Mouse (Mus musculus) myocyte (in vitro differentiated cells): ENCODE results near the gene Bri3. TPM values are rescaled to one million over a fixed set of nuclear protein-coding genes. Genes with fewer than 3 reads are reported as not detected.

ENCODE experiments used
- H3K27me3 ChIP-seq: one replicate; pipeline ENCODE4 v1.6.1; 2011; ENCODE audit not compliant: control insufficient read depth, insufficient read depth, insufficient read length
- H3K36me3 ChIP-seq: one replicate; pipeline ENCODE4 v1.6.1; 2011; ENCODE audit not compliant: control insufficient read depth, insufficient read depth
- H3K4me2 ChIP-seq: one replicate; pipeline ENCODE4 v1.6.1; 2011; ENCODE audit warnings: low read depth, control low read depth
- H3K4me3 ChIP-seq: one replicate; pipeline ENCODE4 v1.5.1; 2011; ENCODE audit warnings: mild to moderate bottlenecking, control low read depth, moderate library complexity
- H3K79me2 ChIP-seq: one replicate; pipeline ENCODE4 v1.6.1; 2011; ENCODE audit not compliant: control insufficient read depth, insufficient read depth
- H3ac ChIP-seq: one replicate; pipeline ENCODE4 v1.6.1; 2011; ENCODE audit not compliant: control insufficient read depth, insufficient read length
- CEBPB ChIP-seq: IDR thresholded peaks from 2 replicates; pipeline ENCODE4 v1.6.1; 2011; ENCODE audit warnings: mild to moderate bottlenecking, moderate library complexity; ENCODE audit not compliant: poor library complexity, insufficient read depth, severe bottlenecking
- E2F4 ChIP-seq: IDR thresholded peaks from one replicate; pipeline ENCODE4 v1.6.1; 2011; ENCODE audit warnings: mild to moderate bottlenecking, control low read depth, moderate library complexity; ENCODE audit not compliant: insufficient read depth
- MAX ChIP-seq: IDR thresholded peaks from one replicate; pipeline ENCODE4 v1.6.1; 2011; ENCODE audit warnings: low read depth, mild to moderate bottlenecking, control low read depth
- MYOD1 ChIP-seq, 3 experiments: IDR thresholded peaks; one replicate each; pipeline ENCODE4 v1.6.1; 2011; ENCODE audit warnings: control low read depth in 2 of 3, low read depth in 2 of 3, mild to moderate bottlenecking in 2 of 3, moderate library complexity in 1 of 3; ENCODE audit not compliant: insufficient read length in 2 of 3, control insufficient read depth in 1 of 3
- MYOG ChIP-seq, 3 experiments: IDR thresholded peaks; one replicate each; pipeline ENCODE4 v1.6.1; 2011; ENCODE audit warnings: control low read depth in 2 of 3, low read depth in 2 of 3, mild to moderate bottlenecking in 2 of 3; ENCODE audit not compliant: insufficient read length in 2 of 3, control insufficient read depth in 1 of 3, insufficient read depth in 1 of 3
- POLR2A ChIP-seq: IDR thresholded peaks from one replicate; pipeline ENCODE4 v1.6.1; 2011; ENCODE audit warnings: low read depth, mild to moderate bottlenecking, control low read depth, moderate library complexity; ENCODE audit not compliant: insufficient read length
- POLR2AphosphoS2 ChIP-seq: IDR thresholded peaks from one replicate; pipeline ENCODE4 v1.6.1; 2011; ENCODE audit warnings: low read depth, control low read depth; ENCODE audit not compliant: insufficient read length
- REST ChIP-seq: IDR thresholded peaks from one replicate; pipeline ENCODE4 v1.6.1; 2011; ENCODE audit warnings: mild to moderate bottlenecking, control low read depth, moderate library complexity; ENCODE audit not compliant: insufficient read depth, insufficient read length
- SRF ChIP-seq: IDR thresholded peaks from one replicate; pipeline ENCODE4 v1.6.1; 2011; ENCODE audit warnings: low read depth; ENCODE audit not compliant: control insufficient read depth, insufficient read length
- TCF12 ChIP-seq: IDR thresholded peaks from one replicate; pipeline ENCODE4 v1.6.1; 2011; ENCODE audit warnings: mild to moderate bottlenecking, control low read depth; ENCODE audit not compliant: poor library complexity, insufficient read depth, severe bottlenecking
- TCF3 ChIP-seq: IDR thresholded peaks from one replicate; pipeline ENCODE4 v1.6.1; 2011; ENCODE audit warnings: low read depth, control low read depth; ENCODE audit not compliant: insufficient read length
- USF1 ChIP-seq: IDR thresholded peaks from one replicate; pipeline ENCODE4 v1.6.1; 2011; ENCODE audit warnings: low read depth, mild to moderate bottlenecking, control low read depth, moderate library complexity
- polyA plus RNA-seq: library from polyadenylated mRNA; unstranded; fragments of >200 nt; fragmentation: generic; extraction: Trizol; gene quantifications from one replicate; pipeline ENCODE4 v1.2.1, GENCODE M21; 2012; ENCODE audit warnings: missing spikeins

The Bri3 gene
- polyA plus RNA-seq, 1 experiment, result 153 TPM

GRCm38 (mm10) chr5:144215992-144216391, 28.2 kb upstream of the Bri3 start:
- no peak overlapping the region for H3K4me2 ChIP-seq
- TF ChIP-seq MYOD1 (IDR thresholded peaks at IDR 0.05; ENCODE audit: control insufficient read depth in 1 of 3, insufficient read length in 2 of 3, low read depth in 2 of 3), result no peak
- no peak for TF ChIP-seq SRF
- no peak for TF ChIP-seq E2F4
- no peak for TF ChIP-seq USF1
- no peak for TF ChIP-seq MAX
- no peak for TF ChIP-seq REST
- no peak for TF ChIP-seq POLR2A
- no peak for TF ChIP-seq CEBPB
- TF ChIP-seq POLR2AphosphoS2, result no peak
- TF ChIP-seq TCF12, result no peak
- no peaks in the 10 kb centered on the region for H3K79me2 ChIP-seq
- H3K27me3 ChIP-seq, result no peaks in the 10 kb centered on the region
- no peak overlapping the region for H3K4me3 ChIP-seq
- H3ac ChIP-seq, result no peak overlapping the region
- H3K36me3 ChIP-seq, result no peaks in the 10 kb centered on the region

- Histone ChIP-seq H3K27me3 (no peaks in the 10 kb centered on the region), H3K36me3 (no peaks in the 10 kb centered on the region), H3ac (no peak overlapping the region), H3K4me2 (no peak overlapping the region), H3K4me3 (no peak overlapping the region), H3K79me2 (no peaks in the 10 kb centered on the region)
- TF ChIP-seq CEBPB (no peak), POLR2A (no peak), TCF3 (no peak), USF1 (no peak), MYOG (IDR thresholded peaks at IDR 0.05; ENCODE audit: control insufficient read depth in 1 of 3, insufficient read depth in 1 of 3, insufficient read length in 2 of 3, low read depth in 2 of 3) (no peak), MAX (no peak), TCF12 (no peak), POLR2AphosphoS2 (no peak), REST (no peak), SRF (no peak), MYOD1 (IDR thresholded peaks at IDR 0.05; ENCODE audit: control insufficient read depth in 1 of 3, insufficient read length in 2 of 3, low read depth in 2 of 3) (no peak)
These were observed 26.2 kb upstream of the Bri3 start for GRCm38 (mm10) chr5:144218061-144218460.

- H3ac ChIP-seq, result no peak overlapping the region
- H3K4me3 ChIP-seq, result no peak overlapping the region
- H3K4me2 ChIP-seq, result no peak overlapping the region
- H3K27me3 ChIP-seq, result no peaks in the 10 kb centered on the region
- TF ChIP-seq TCF3 (no peak), REST (no peak), SRF (no peak), USF1 (no peak), POLR2A (no peak), POLR2AphosphoS2 (no peak), CEBPB (no peak), MYOG (IDR thresholded peaks at IDR 0.05; ENCODE audit: control insufficient read depth in 1 of 3, insufficient read depth in 1 of 3, insufficient read length in 2 of 3, low read depth in 2 of 3) (no peak), TCF12 (no peak)
- H3K36me3 ChIP-seq, result no peaks in the 10 kb centered on the region
- H3K79me2 ChIP-seq, result no peaks in the 10 kb centered on the region
These were observed 24.9 kb upstream of the Bri3 start for GRCm38 (mm10) chr5:144219306-144219705.

- no peak overlapping the region for H3ac ChIP-seq
- H3K4me3 ChIP-seq, result no peak overlapping the region
- no peaks in the 10 kb centered on the region for H3K36me3 ChIP-seq
These were observed 24.3 kb upstream of the Bri3 start for GRCm38 (mm10) chr5:144219936-144220335.

GRCm38 (mm10) chr5:144221305-144221704, 22.9 kb upstream of the Bri3 start:
- TF ChIP-seq MYOD1 (IDR thresholded peaks at IDR 0.05; ENCODE audit: control insufficient read depth in 1 of 3, insufficient read length in 2 of 3, low read depth in 2 of 3) (no peak), USF1 (peak; percentile 21)
- Histone ChIP-seq H3K27me3 (no peaks in the 10 kb centered on the region), H3K36me3 (no peaks in the 10 kb centered on the region), H3K4me3 (no peak overlapping the region), H3ac (no peak overlapping the region), H3K79me2 (no peaks in the 10 kb centered on the region), H3K4me2 (peak overlapping the region; percentile 8)

More at GRCm38 (mm10) chr5:144219936-144220335, 24.3 kb upstream of the Bri3 start:
- H3K79me2 ChIP-seq, result no peaks in the 10 kb centered on the region
- TF ChIP-seq USF1, result no peak
- no peak for TF ChIP-seq E2F4
- no peak for TF ChIP-seq TCF12
- TF ChIP-seq SRF, result no peak
- H3K27me3 ChIP-seq, result no peaks in the 10 kb centered on the region
- no peak overlapping the region for H3K4me2 ChIP-seq
